Mouse (Mus musculus) embryonic facial prominence, embryonic 13.5 days (tissue): ENCODE data around the gene 6030468B19Rik. TPM values are rescaled to one million over a fixed set of nuclear protein-coding genes. Genes with fewer than 3 reads are reported as not detected.
"Not testable (repeated sequence)": the region's sequence is repeated elsewhere in the genome, so short reads cannot be mapped to it uniquely, and the experiment has no call there.

ENCODE experiments used
- ATAC-seq: fragments of 200-750 bp; cut with Nextera tagmentation; 2 replicates; pipeline ENCODE4 v1.8.0; 2017; ENCODE audit warnings: low read depth; ENCODE audit not compliant: insufficient number of reproducible peaks, insufficient read depth, low FRiP score, low TSS enrichment
- H3K27ac ChIP-seq: fragments of 300-500 bp; sonication (generic); 2 replicates; pipeline ENCODE4 v1.5.1; 2015; ENCODE audit warnings: moderate library complexity, mild to moderate bottlenecking, inconsistent platforms
- H3K27me3 ChIP-seq: fragments of 300-500 bp; sonication (generic); 2 replicates; pipeline ENCODE4 v1.6.1; 2015; ENCODE audit warnings: mild to moderate bottlenecking, inconsistent platforms
- H3K36me3 ChIP-seq: fragments of 300-500 bp; sonication (generic); 2 replicates; pipeline ENCODE4 v1.6.1; 2015; ENCODE audit warnings: mild to moderate bottlenecking, inconsistent platforms
- H3K4me1 ChIP-seq: fragments of 300-500 bp; sonication (generic); 2 replicates; pipeline ENCODE4 v1.6.1; 2015; ENCODE audit warnings: inconsistent platforms
- H3K4me2 ChIP-seq: fragments of 300-500 bp; sonication (generic); 2 replicates; pipeline ENCODE4 v1.6.1; 2015; ENCODE audit warnings: moderate library complexity, mild to moderate bottlenecking, inconsistent platforms
- H3K4me3 ChIP-seq: fragments of 300-500 bp; sonication (generic); 2 replicates; pipeline ENCODE4 v1.5.1; 2015; ENCODE audit warnings: mild to moderate bottlenecking, inconsistent platforms
- H3K9ac ChIP-seq: fragments of 300-500 bp; sonication (generic); 2 replicates; pipeline ENCODE4 v1.6.1; 2015; ENCODE audit warnings: mild to moderate bottlenecking, inconsistent platforms
- H3K9me3 ChIP-seq: fragments of 300-500 bp; sonication (generic); 2 replicates; pipeline ENCODE4 v1.6.1; 2016; ENCODE audit warnings: inconsistent platforms
- WGBS: fragments of 180-500 bp; shearing (Covaris S2); methylation state at CpG from one replicate; pipeline ENCODE4 v1.1.7; 2015; ENCODE audit warnings: mixed read lengths; 5-methylcytosine and 5-hydroxymethylcytosine counted together
- polyA plus RNA-seq: library from polyadenylated mRNA; unstranded; fragments of >200 nt; fragmentation: Nextera tagmentation; extraction: Ambion mirVana; gene quantifications from 2 replicates; pipeline ENCODE4 v1.2.1, GENCODE M21; 2015

The 6030468B19Rik gene
- polyA plus RNA-seq, 1 experiment from 2014 or later: not detected

DNA sequence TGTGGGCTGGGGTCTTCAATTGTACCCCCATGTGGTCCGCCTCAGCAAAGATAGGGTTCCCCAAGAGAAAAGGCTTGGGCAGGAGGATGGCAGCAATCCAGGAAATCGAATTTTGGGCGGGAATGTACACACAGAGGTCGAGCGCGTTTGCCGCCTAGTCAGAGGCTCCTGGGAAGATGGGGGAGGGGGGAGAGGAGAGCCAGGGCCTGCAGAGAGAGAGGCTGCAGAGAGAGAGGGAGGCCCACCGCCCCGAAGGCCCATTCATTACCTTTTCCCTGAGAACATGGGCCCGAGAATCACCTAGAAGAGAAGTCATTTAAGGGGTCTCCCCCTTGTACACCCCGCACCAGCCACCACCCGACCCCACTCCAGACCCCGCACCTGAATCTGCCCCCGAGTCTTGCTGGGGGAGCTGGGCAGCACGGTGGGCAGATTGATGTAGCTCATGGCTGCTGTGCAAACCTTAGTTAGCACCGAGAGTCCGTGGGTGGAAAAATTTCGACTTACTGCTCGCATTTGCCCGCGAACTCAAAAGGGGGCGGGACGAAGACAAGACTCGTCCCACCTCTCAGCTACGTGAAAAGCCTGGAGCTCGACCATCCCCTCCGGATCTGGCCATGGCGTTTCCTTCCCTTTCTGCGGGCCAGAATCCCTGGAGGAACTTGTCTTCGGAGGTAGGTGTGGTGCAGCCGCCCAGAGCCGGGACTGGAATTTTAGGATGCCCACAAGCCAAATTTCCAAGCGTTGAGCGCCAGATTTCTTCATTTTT lies 28.1 kb downstream of the 6030468B19Rik start, which contains the start of the genes Afmid and Tk1:
TSS of gene Afmid (plus strand) at position 592 of the 769 bp plus-strand sequence.
TSS of gene Tk1 (minus strand) at position 760 of the 769 bp plus-strand sequence.
- Histone ChIP-seq H3K4me2 (peak within 1 kb of the TSS; percentile 86), H3K4me3 (peak within 1 kb of the TSS; percentile 62), H3K27ac (peak within 1 kb of the TSS; percentile 95), H3K9me3 (no peaks in the 10 kb centered on the region), H3K9ac (peak within 1 kb of the TSS; percentile 81), H3K27me3 (no peaks in the 10 kb centered on the region), H3K36me3 (peaks cover 30% of the 10 kb centered on the region), H3K4me1 (peaks cover 68% of the 10 kb centered on the region)
- ATAC-seq: peak; percentile 68
- under 1% methylated on average over 34 of the region's 34 CpGs for WGBS

- Histone ChIP-seq H3K4me3 (peak overlapping the region; percentile 62), H3K4me1 (peaks cover 68% of the 10 kb centered on the region), H3K9ac (peak overlapping the region; percentile 81), H3K27me3 (no peaks in the 10 kb centered on the region), H3K27ac (peak overlapping the region; percentile 95), H3K4me2 (peak overlapping the region; percentile 86), H3K9me3 (no peaks in the 10 kb centered on the region), H3K36me3 (peaks cover 23% of the 10 kb centered on the region)
- no peak for ATAC-seq
- WGBS: under 1% methylated on average over 5 of the region's 5 CpGs
These were observed 28.7 kb downstream of the 6030468B19Rik start for GRCm38 (mm10) chr11:117826164-117826563.

GRCm38 (mm10) chr11:117826916-117827315 lies 29.5 kb downstream of the 6030468B19Rik start:
- H3K27ac ChIP-seq: peak overlapping the region; percentile 95
- no peaks in the 10 kb centered on the region for H3K9me3 ChIP-seq
- H3K4me3 ChIP-seq: no peak overlapping the region
- H3K4me2 ChIP-seq: peak overlapping the region; percentile 86
- no peaks in the 10 kb centered on the region for H3K27me3 ChIP-seq
- peaks cover 68% of the 10 kb centered on the region for H3K4me1 ChIP-seq
- peak overlapping the region; percentile 81; the same call in 1 of the 2 replicates for H3K9ac ChIP-seq
- 60% methylated on average over 8 of the region's 8 CpGs for WGBS
- ATAC-seq: no peak
- H3K36me3 ChIP-seq: peaks cover 16% of the 10 kb centered on the region

DNA sequence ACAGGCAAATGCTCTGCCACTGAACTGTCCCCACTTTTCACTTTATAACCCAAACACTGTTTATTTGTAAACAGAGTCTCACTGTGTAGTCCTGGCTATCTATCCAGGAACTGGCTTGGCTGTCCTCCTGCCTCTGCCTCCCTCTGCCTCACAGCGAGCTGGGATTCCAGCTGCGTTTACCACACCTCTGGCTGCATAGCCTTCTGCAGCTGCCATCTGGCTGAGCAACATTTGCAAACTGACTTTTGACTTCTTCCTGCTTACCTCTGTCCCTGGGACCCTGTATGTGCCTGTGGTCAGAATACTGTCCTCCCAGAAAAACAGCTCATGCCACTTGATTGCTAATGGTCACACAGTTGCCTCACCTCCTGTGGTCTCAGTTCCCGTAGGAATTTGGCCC lies 29.9 kb downstream of the 6030468B19Rik start:
- Histone ChIP-seq H3K4me2 (no peak overlapping the region), H3K4me1 (peaks cover 70% of the 10 kb centered on the region), H3K27me3 (no peaks in the 10 kb centered on the region), H3K9ac (peak overlapping the region; percentile 81; the same call in 1 of the 2 replicates), H3K27ac (peak overlapping the region; percentile 95; the same call in 1 of the 2 replicates), H3K36me3 (peaks cover 11% of the 10 kb centered on the region), H3K9me3 (no peaks in the 10 kb centered on the region), H3K4me3 (no peak overlapping the region)
- 74% methylated on average over 3 of the region's 3 CpGs for WGBS
- ATAC-seq: no peak

- Histone ChIP-seq H3K27me3 (no peaks in the 10 kb centered on the region), H3K9me3 (no peaks in the 10 kb centered on the region), H3K4me2 (no peak overlapping the region), H3K4me1 (peaks cover 62% of the 10 kb centered on the region), H3K36me3 (peaks cover 2% of the 10 kb centered on the region; the same call in 1 of the 2 replicates), H3K9ac (0 out of 2 replicates have a peak overlapping the region, but pooled peaks have one; percentile 4), H3K27ac (peak overlapping the region; percentile 39; the same call in 1 of the 2 replicates), H3K4me3 (no peak overlapping the region)
- ATAC-seq: no peak
- 72% methylated on average over 18 of the region's 18 CpGs for WGBS
These were observed 30.9 kb downstream of the 6030468B19Rik start for GRCm38 (mm10) chr11:117828149-117828887.

DNA sequence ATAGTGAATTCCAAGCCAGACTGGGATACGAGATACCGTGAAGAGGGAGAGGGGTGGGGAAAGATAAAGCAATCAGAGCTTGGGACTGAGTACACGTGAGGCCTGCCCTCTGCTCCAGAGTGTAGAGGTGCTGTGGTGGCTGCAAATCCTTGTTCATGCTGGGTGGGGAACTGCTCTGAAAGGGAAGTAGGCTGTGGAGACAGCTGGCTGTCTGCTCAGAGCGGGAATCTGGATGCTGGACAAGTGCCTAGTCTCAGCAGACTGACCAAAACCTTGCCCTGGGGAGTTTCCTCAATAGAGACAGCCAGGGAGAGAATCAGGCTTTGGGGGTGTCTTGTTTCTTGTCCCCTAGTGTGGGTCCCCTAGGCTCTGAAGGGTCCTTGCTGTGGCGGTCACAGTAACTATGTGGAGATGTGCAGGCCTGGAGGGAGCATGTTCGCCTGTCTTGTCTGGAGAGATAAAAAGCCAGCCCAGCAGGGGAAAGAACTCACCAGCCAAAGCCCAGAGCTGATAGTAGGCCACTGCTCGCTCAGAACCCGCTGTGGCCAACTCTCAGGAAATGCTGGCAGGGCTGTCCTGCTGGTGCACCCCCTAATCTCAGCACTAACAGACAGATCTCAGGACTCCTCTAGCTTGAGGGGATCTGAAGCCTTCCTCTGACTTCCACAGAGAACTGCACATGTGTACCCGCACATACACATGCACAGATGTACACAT lies 31.6 kb downstream of the 6030468B19Rik start:
- Histone ChIP-seq H3K4me3 (no peak overlapping the region), H3K9ac (0 out of 2 replicates have a peak overlapping the region, but pooled peaks have one; percentile 22), H3K27ac (peak overlapping the region; percentile 39; the same call in 1 of the 2 replicates), H3K9me3 (no peaks in the 10 kb centered on the region), H3K36me3 (no peaks in the 10 kb centered on the region), H3K27me3 (no peaks in the 10 kb centered on the region), H3K4me2 (no peak overlapping the region), H3K4me1 (peaks cover 56% of the 10 kb centered on the region)
- WGBS: 52% methylated on average over 9 of the region's 9 CpGs
- no peak for ATAC-seq

- H3K4me3 ChIP-seq: no peak overlapping the region
- peaks cover 49% of the 10 kb centered on the region for H3K4me1 ChIP-seq
- 73% methylated on average over 2 of the region's 2 CpGs for WGBS
- H3K27ac ChIP-seq: no peak overlapping the region
- H3K27me3 ChIP-seq: no peaks in the 10 kb centered on the region
- no peaks in the 10 kb centered on the region for H3K9me3 ChIP-seq
- no peak overlapping the region for H3K9ac ChIP-seq
- H3K4me2 ChIP-seq: no peak overlapping the region
- ATAC-seq: no peak
- no peaks in the 10 kb centered on the region for H3K36me3 ChIP-seq
These were observed 32.3 kb downstream of the 6030468B19Rik start for GRCm38 (mm10) chr11:117829671-117830215.

DNA sequence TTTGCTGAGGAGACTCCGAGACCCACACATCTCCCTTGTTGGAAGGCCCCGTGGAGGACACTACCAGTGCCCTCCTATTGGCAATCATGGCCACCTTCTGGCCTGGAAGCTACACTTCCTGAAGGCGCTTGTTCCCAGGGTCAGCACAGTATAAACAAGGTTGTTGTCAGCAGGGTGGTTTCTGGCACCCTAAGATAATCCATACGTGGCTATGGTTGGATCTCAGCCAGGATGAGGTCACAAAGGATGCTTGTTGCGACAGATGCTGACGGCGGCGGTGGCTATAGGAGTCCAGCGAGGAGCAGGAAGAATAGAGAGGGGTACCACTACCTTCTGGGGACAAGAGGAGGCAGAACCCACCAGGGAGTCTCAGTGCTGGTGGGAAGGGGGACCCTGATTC lies 32.9 kb downstream of the 6030468B19Rik start:
- WGBS: 79% methylated on average over 9 of the region's 9 CpGs
- peaks cover 42% of the 10 kb centered on the region for H3K4me1 ChIP-seq
- H3K9me3 ChIP-seq: no peaks in the 10 kb centered on the region
- H3K27ac ChIP-seq: no peak overlapping the region
- ATAC-seq: no peak
- no peaks in the 10 kb centered on the region for H3K36me3 ChIP-seq
- no peak overlapping the region for H3K4me2 ChIP-seq
- no peak overlapping the region for H3K4me3 ChIP-seq
- no peak overlapping the region for H3K9ac ChIP-seq
- no peaks in the 10 kb centered on the region for H3K27me3 ChIP-seq

DNA sequence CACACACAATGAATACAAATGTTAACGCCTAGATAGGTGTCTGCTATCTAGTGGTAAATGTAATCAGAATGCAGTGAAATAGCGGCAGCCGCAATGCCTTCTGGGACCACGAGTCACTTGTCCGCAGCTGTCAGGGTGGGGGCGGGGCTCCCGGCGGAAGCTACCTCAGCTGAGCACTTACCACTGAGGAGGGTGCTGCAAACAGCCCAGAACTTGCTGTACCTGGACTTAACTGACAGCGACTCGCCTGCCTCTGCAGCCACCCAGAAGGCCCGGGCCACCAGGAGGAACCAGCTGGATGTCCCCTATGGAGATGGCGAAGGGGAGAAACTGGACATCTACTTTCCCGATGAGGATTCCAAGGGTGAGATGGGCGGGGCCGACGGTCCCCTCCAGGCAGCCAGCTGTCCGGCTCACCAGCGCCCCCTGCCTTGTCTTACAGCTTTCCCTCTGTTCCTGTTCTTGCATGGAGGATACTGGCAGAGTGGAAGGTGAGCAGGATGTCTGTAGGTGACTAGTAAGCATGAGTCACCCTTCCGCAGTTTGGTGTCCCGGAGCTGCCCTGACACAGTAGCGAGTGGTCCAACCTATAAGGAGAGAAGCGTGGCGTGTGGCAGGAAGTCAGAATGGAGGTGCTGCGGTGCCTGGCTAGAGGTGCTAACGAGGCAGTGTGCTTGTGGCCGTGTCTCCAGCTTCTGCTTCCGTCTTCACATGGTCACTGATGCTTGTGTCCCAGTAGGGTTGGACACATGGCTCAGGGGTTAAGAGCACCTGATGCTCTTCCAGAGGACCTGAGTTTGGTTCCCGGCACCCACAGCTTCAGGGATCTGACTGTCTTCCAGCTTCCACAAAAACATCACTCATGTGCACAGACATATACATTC lies 34.9 kb downstream of the 6030468B19Rik start:
- Histone ChIP-seq H3K27me3 (no peaks in the 10 kb centered on the region), H3K36me3 (no peaks in the 10 kb centered on the region), H3K4me3 (peak overlapping the region; percentile 23; the same call in 1 of the 2 replicates), H3K9ac (no peak overlapping the region), H3K4me1 (peaks cover 28% of the 10 kb centered on the region), H3K4me2 (peak overlapping the region; percentile 51), H3K9me3 (no peaks in the 10 kb centered on the region), H3K27ac (no peak overlapping the region; the same call in 1 of the 2 replicates)
- ATAC-seq: no peak
- 21% methylated on average over 28 of the region's 28 CpGs for WGBS

GRCm38 (mm10) chr11:117833509-117833908 lies 36.0 kb downstream of the 6030468B19Rik start:
- not testable (repeated sequence) for H3K27me3 ChIP-seq, ATAC-seq, H3K27ac ChIP-seq, H3K9me3 ChIP-seq, H3K4me2 ChIP-seq, H3K36me3 ChIP-seq, H3K4me3 ChIP-seq, H3K9ac ChIP-seq
- 76% methylated on average over 6 of the region's 6 CpGs for WGBS
- peaks cover 20% of the 10 kb centered on the region for H3K4me1 ChIP-seq
